Mouse (Mus musculus): ENCODE measurements around the gene Ern1. TPM values are rescaled to one million over a fixed set of nuclear protein-coding genes. Genes with fewer than 3 reads are reported as not detected.

Gene Ern1
- total RNA-seq, 1 experiment = 7.4 TPM

DNA sequence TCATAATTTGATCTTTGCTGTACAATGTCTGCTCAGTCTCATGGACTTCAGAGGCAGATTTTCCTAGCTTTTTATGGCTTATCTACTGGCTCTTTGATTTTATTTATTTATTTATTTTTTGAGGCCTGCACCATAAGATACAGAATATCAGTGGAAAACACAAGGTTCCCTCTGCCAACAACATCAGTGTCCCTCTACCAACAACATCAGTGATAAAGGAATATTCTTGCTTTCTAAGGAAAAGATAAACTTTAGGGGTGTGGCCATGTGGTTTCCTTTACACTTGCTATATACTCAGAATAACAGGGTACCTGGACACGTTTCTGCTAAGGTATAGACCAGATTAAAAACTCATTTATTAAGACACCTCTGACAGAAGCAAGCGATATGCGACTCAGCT lies 48.3 kb downstream of the Ern1 start:
- H3K9me3 ChIP-seq (ENCODE audit: control insufficient read depth, insufficient read depth, low read depth, low read length) = no peaks in the 10 kb centered on the region
- no peak overlapping the region for H3K4me3 ChIP-seq (ENCODE audit: insufficient read depth in 1 of 2, low read depth in 1 of 2, low read length in 2 of 2, poor library complexity in 1 of 2, severe bottlenecking in 1 of 2)
- no peaks in the 10 kb centered on the region for H3K36me3 ChIP-seq (ENCODE audit: control insufficient read depth, insufficient read depth, low read length, poor library complexity, severe bottlenecking)
- in situ Hi-C loops (cut with MboI; ENCODE audit: low sequenced_read_pairs in 2 of 2, unreplicated experiment in 2 of 2) = no loop called here
- H3K4me1 ChIP-seq (ENCODE audit: control insufficient read depth in 2 of 2, insufficient read depth in 2 of 2, low read length in 2 of 2, poor library complexity in 1 of 2) = no peaks in the 10 kb centered on the region
- DNase-seq (ENCODE audit: low read depth, low spot score) = no peak
- TF ChIP-seq CHD2 (IDR thresholded peaks at IDR 0.05; ENCODE audit: low read depth, low read length) (no peak), MAFK (IDR thresholded peaks at IDR 0.05; ENCODE audit: insufficient read depth, low read depth, low read length) (no peak)
- H3K9ac ChIP-seq (ENCODE audit: insufficient read depth, low read depth, low read length, poor library complexity, severe bottlenecking) = no peak overlapping the region
- no peak overlapping the region for H3K27ac ChIP-seq (ENCODE audit: insufficient read depth, low read depth, low read length, poor library complexity, severe bottlenecking)

DNA sequence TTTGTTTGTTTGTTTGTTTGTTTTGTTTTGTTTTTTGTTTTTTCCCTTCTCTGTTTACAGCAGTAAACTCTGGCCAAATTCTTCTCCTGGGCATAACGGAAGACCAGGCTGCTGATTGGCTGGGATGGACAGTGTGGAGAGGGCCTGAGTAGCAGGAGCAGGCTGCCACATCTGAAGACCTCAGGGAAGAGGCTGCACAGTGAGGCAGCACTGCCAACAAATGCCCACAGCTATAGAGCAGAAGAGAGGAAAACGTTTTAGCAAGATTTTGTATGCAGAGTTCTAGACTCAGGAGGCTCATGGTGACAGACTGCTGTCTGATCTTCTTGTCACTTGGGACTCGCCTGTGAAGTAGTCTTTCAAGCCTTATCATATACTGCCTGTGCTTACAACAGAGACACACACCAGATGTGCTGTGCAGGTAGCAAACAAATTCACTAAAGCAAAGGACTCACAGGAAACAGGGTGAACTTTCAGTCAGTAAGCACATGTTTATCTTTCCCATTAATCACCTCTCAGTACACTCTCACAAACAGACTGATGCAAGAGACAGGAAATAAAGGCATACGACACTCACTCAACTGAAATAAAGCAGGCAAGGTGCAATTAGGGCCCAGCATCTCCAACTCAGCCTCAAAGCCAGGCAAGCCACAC lies 49.0 kb downstream of the Ern1 start:
- Histone ChIP-seq H3K9me3 (ENCODE audit: control insufficient read depth, insufficient read depth, low read depth, low read length) (no peaks in the 10 kb centered on the region), H3K27ac (ENCODE audit: insufficient read depth, low read depth, low read length, poor library complexity, severe bottlenecking) (no peak overlapping the region), H3K36me3 (ENCODE audit: control insufficient read depth, insufficient read depth, low read length, poor library complexity, severe bottlenecking) (no peaks in the 10 kb centered on the region), H3K4me3 (ENCODE audit: insufficient read depth in 1 of 2, low read depth in 1 of 2, low read length in 2 of 2, poor library complexity in 1 of 2, severe bottlenecking in 1 of 2) (no peak overlapping the region), H3K9ac (ENCODE audit: insufficient read depth, low read depth, low read length, poor library complexity, severe bottlenecking) (no peak overlapping the region), H3K4me1 (ENCODE audit: control insufficient read depth in 2 of 2, insufficient read depth in 2 of 2, low read length in 2 of 2, poor library complexity in 1 of 2) (no peaks in the 10 kb centered on the region)
- TF ChIP-seq CHD2 (IDR thresholded peaks at IDR 0.05; ENCODE audit: low read depth, low read length) = no peak
- no peak for TF ChIP-seq ZNF384 (IDR thresholded peaks at IDR 0.05; ENCODE audit: low read depth, low read length)
- TF ChIP-seq HCFC1 (IDR thresholded peaks at IDR 0.05; ENCODE audit: borderline replicate concordance, insufficient read depth, low read length) = no peak
- no peak for TF ChIP-seq MAFK (IDR thresholded peaks at IDR 0.05; ENCODE audit: insufficient read depth, low read depth, low read length)
- no peak for TF ChIP-seq ZC3H11A (IDR thresholded peaks at IDR 0.05; ENCODE audit: borderline replicate concordance, low read depth, low read length)
- in situ Hi-C loops (cut with MboI; ENCODE audit: low sequenced_read_pairs in 2 of 2, unreplicated experiment in 2 of 2) = no loop called here
- no peak for DNase-seq (ENCODE audit: low read depth, low spot score)

DNA sequence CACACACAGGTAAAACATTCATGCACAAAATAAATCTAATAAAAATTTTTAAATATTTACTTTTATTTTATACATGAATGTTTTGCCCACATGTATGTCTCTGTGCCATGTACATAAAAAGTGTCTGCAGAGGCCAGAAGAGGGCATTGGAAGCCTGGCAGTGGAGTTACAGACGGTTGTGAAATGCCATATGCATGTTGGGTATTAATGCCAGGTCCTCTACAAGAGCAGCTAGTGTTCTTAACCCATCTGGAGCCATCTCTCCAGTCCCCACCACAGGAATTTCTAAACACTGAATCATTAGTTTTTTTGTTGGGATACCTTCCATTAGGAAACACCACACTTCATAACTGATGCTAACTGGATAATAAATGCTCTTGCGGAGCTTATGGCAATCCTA lies 50.1 kb downstream of the Ern1 start:
- Histone ChIP-seq H3K36me3 (ENCODE audit: control insufficient read depth, insufficient read depth, low read length, poor library complexity, severe bottlenecking) (no peaks in the 10 kb centered on the region), H3K9me3 (ENCODE audit: control insufficient read depth, insufficient read depth, low read depth, low read length) (no peaks in the 10 kb centered on the region), H3K27ac (ENCODE audit: insufficient read depth, low read depth, low read length, poor library complexity, severe bottlenecking) (no peak overlapping the region), H3K9ac (ENCODE audit: insufficient read depth, low read depth, low read length, poor library complexity, severe bottlenecking) (no peak overlapping the region), H3K4me3 (ENCODE audit: insufficient read depth in 1 of 2, low read depth in 1 of 2, low read length in 2 of 2, poor library complexity in 1 of 2, severe bottlenecking in 1 of 2) (no peak overlapping the region), H3K4me1 (ENCODE audit: control insufficient read depth in 2 of 2, insufficient read depth in 2 of 2, low read length in 2 of 2, poor library complexity in 1 of 2) (no peaks in the 10 kb centered on the region)
- in situ Hi-C loops (cut with MboI; ENCODE audit: low sequenced_read_pairs in 2 of 2, unreplicated experiment in 2 of 2) = no loop called here
- TF ChIP-seq ZC3H11A (IDR thresholded peaks at IDR 0.05; ENCODE audit: borderline replicate concordance, low read depth, low read length) (no peak), ZNF384 (IDR thresholded peaks at IDR 0.05; ENCODE audit: low read depth, low read length) (no peak), MAFK (IDR thresholded peaks at IDR 0.05; ENCODE audit: insufficient read depth, low read depth, low read length) (no peak), HCFC1 (IDR thresholded peaks at IDR 0.05; ENCODE audit: borderline replicate concordance, insufficient read depth, low read length) (no peak), CHD2 (IDR thresholded peaks at IDR 0.05; ENCODE audit: low read depth, low read length) (no peak)
- no peak for DNase-seq (ENCODE audit: low read depth, low spot score)

DNA sequence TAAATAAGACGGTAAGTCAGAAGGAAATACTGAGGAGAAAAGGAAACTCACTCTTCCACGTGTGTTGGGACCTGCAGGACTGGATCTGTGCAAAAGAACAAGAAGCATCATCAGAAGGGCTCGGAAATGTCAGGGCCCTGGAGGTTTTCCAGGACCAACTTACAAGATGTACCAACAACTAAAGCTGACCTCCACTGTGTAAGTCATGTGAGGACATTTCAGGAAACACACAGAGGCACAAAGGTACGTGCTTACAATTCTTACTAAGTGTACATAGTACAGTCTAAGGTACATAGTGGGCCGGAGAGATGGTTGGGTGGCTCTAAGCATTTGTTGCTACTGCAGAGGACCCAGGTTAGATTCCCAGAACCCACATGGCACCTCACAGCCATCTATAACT lies 50.6 kb downstream of the Ern1 start:
- no peaks in the 10 kb centered on the region for H3K4me1 ChIP-seq (ENCODE audit: control insufficient read depth in 2 of 2, insufficient read depth in 2 of 2, low read length in 2 of 2, poor library complexity in 1 of 2)
- no peaks in the 10 kb centered on the region for H3K36me3 ChIP-seq (ENCODE audit: control insufficient read depth, insufficient read depth, low read length, poor library complexity, severe bottlenecking)
- no peak for DNase-seq (ENCODE audit: low read depth, low spot score)
- H3K9me3 ChIP-seq (ENCODE audit: control insufficient read depth, insufficient read depth, low read depth, low read length) = no peaks in the 10 kb centered on the region
- TF ChIP-seq CHD2 (IDR thresholded peaks at IDR 0.05; ENCODE audit: low read depth, low read length) = no peak
- TF ChIP-seq HCFC1 (IDR thresholded peaks at IDR 0.05; ENCODE audit: borderline replicate concordance, insufficient read depth, low read length) = no peak
- TF ChIP-seq MAFK (IDR thresholded peaks at IDR 0.05; ENCODE audit: insufficient read depth, low read depth, low read length) = no peak
- no peak for TF ChIP-seq ZNF384 (IDR thresholded peaks at IDR 0.05; ENCODE audit: low read depth, low read length)
- no peak for TF ChIP-seq ZC3H11A (IDR thresholded peaks at IDR 0.05; ENCODE audit: borderline replicate concordance, low read depth, low read length)
- no peak overlapping the region for H3K27ac ChIP-seq (ENCODE audit: insufficient read depth, low read depth, low read length, poor library complexity, severe bottlenecking)
- no peak overlapping the region for H3K9ac ChIP-seq (ENCODE audit: insufficient read depth, low read depth, low read length, poor library complexity, severe bottlenecking)
- in situ Hi-C loops (cut with MboI; ENCODE audit: low sequenced_read_pairs in 2 of 2, unreplicated experiment in 2 of 2) = no loop called here
- H3K4me3 ChIP-seq (ENCODE audit: insufficient read depth in 1 of 2, low read depth in 1 of 2, low read length in 2 of 2, poor library complexity in 1 of 2, severe bottlenecking in 1 of 2) = no peak overlapping the region

DNA sequence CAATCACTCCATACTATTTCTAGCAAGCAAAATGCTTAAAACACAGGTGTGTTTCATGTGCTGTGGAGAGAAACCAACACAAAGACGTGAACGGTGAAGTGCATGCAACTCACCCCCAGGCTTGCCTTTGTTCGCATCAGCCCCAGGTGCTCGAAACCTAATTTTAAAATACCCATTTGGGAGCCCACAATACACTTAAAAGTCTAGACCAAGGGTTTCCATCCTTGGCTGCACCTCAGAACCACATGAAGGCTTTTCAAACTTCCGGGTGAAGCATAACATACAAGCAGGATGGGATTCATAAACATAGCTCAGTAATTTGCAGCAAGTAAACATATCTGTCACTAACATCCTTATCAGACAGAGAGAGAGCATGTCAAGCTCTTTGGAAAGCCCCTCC lies 57.3 kb downstream of the Ern1 start:
- in situ Hi-C loops (cut with MboI; ENCODE audit: low sequenced_read_pairs in 2 of 2, unreplicated experiment in 2 of 2) = no loop called here
- no peaks in the 10 kb centered on the region for H3K36me3 ChIP-seq (ENCODE audit: control insufficient read depth, insufficient read depth, low read length, poor library complexity, severe bottlenecking)
- no peaks in the 10 kb centered on the region for H3K4me1 ChIP-seq (ENCODE audit: control insufficient read depth in 2 of 2, insufficient read depth in 2 of 2, low read length in 2 of 2, poor library complexity in 1 of 2)
- no peak for TF ChIP-seq HCFC1 (IDR thresholded peaks at IDR 0.05; ENCODE audit: borderline replicate concordance, insufficient read depth, low read length)
- TF ChIP-seq ZC3H11A (IDR thresholded peaks at IDR 0.05; ENCODE audit: borderline replicate concordance, low read depth, low read length) = no peak
- no peak for TF ChIP-seq ZNF384 (IDR thresholded peaks at IDR 0.05; ENCODE audit: low read depth, low read length)
- TF ChIP-seq CHD2 (IDR thresholded peaks at IDR 0.05; ENCODE audit: low read depth, low read length) = no peak
- no peak for TF ChIP-seq MAFK (IDR thresholded peaks at IDR 0.05; ENCODE audit: insufficient read depth, low read depth, low read length)
- no peak overlapping the region for H3K9ac ChIP-seq (ENCODE audit: insufficient read depth, low read depth, low read length, poor library complexity, severe bottlenecking)
- no peak overlapping the region for H3K27ac ChIP-seq (ENCODE audit: insufficient read depth, low read depth, low read length, poor library complexity, severe bottlenecking)
- no peak overlapping the region for H3K4me3 ChIP-seq (ENCODE audit: insufficient read depth in 1 of 2, low read depth in 1 of 2, low read length in 2 of 2, poor library complexity in 1 of 2, severe bottlenecking in 1 of 2)
- no peaks in the 10 kb centered on the region for H3K9me3 ChIP-seq (ENCODE audit: control insufficient read depth, insufficient read depth, low read depth, low read length)
- no peak for DNase-seq (ENCODE audit: low read depth, low spot score)
